Mouse (Mus musculus): Measurements from ENCODE around the gene Atp5mpl. TPM values are rescaled to one million over a fixed set of nuclear protein-coding genes. Genes with fewer than 3 reads are reported as not detected.

Gene Atp5mpl
- polyA plus RNA-seq, 1 experiment = 645 TPM

GRCm38 (mm10) chr12:111981831-111982230 is 15.1 kb upstream of the Atp5mpl start:
- Histone ChIP-seq H3K4me3 (no peak overlapping the region), H3K79me2 (ENCODE audit: control insufficient read depth, insufficient read depth) (no peaks in the 10 kb centered on the region), H3K36me3 (ENCODE audit: control insufficient read depth, insufficient read depth) (no peaks in the 10 kb centered on the region), H3K4me2 (ENCODE audit: low read depth) (no peak overlapping the region), H3ac (ENCODE audit: control insufficient read depth, insufficient read length) (no peak overlapping the region), H3K27me3 (ENCODE audit: control insufficient read depth, insufficient read depth, insufficient read length) (no peaks in the 10 kb centered on the region)
- TF ChIP-seq MYOG (IDR thresholded peaks at IDR 0.05; ENCODE audit: control insufficient read depth in 1 of 3, insufficient read depth in 1 of 3, insufficient read length in 2 of 3, low read depth in 2 of 3) = no peak
- TF ChIP-seq POLR2A (IDR thresholded peaks at IDR 0.05; ENCODE audit: insufficient read length, low read depth) = no peak
- TF ChIP-seq REST (IDR thresholded peaks at IDR 0.05; ENCODE audit: insufficient read depth, insufficient read length) = no peak
- no peak for TF ChIP-seq POLR2AphosphoS2 (IDR thresholded peaks at IDR 0.05; ENCODE audit: insufficient read length, low read depth)
- TF ChIP-seq CEBPB (IDR thresholded peaks at IDR 0.05; ENCODE audit: insufficient read depth, poor library complexity, severe bottlenecking) = no peak
- no peak for TF ChIP-seq MAX (IDR thresholded peaks at IDR 0.05; ENCODE audit: low read depth)
- TF ChIP-seq SRF (IDR thresholded peaks at IDR 0.05; ENCODE audit: control insufficient read depth, insufficient read length, low read depth) = no peak
- no peak for TF ChIP-seq USF1 (IDR thresholded peaks at IDR 0.05; ENCODE audit: low read depth)
- no peak for TF ChIP-seq E2F4 (IDR thresholded peaks at IDR 0.05; ENCODE audit: insufficient read depth)
- TF ChIP-seq MYOD1 (IDR thresholded peaks at IDR 0.05; ENCODE audit: control insufficient read depth in 1 of 3, insufficient read length in 2 of 3, low read depth in 2 of 3) = no peak

- no peaks in the 10 kb centered on the region for H3K79me2 ChIP-seq (ENCODE audit: control insufficient read depth, insufficient read depth)
- H3K27me3 ChIP-seq (ENCODE audit: control insufficient read depth, insufficient read depth, insufficient read length) = no peaks in the 10 kb centered on the region
- H3ac ChIP-seq (ENCODE audit: control insufficient read depth, insufficient read length) = no peak within 1 kb of the TSS
- no peak for TF ChIP-seq E2F4 (IDR thresholded peaks at IDR 0.05; ENCODE audit: insufficient read depth)
- no peak for TF ChIP-seq MAX (IDR thresholded peaks at IDR 0.05; ENCODE audit: low read depth)
- TF ChIP-seq POLR2AphosphoS2 (IDR thresholded peaks at IDR 0.05; ENCODE audit: insufficient read length, low read depth) = no peak
- no peak for TF ChIP-seq TCF3 (IDR thresholded peaks at IDR 0.05; ENCODE audit: insufficient read length, low read depth)
- no peak for TF ChIP-seq MYOG (IDR thresholded peaks at IDR 0.05; ENCODE audit: control insufficient read depth in 1 of 3, insufficient read depth in 1 of 3, insufficient read length in 2 of 3, low read depth in 2 of 3)
- H3K36me3 ChIP-seq (ENCODE audit: control insufficient read depth, insufficient read depth) = no peaks in the 10 kb centered on the region
- no peak within 1 kb of the TSS for H3K4me3 ChIP-seq
- no peak within 1 kb of the TSS for H3K4me2 ChIP-seq (ENCODE audit: low read depth)
These were observed 14.2 kb upstream of the Atp5mpl start, which contains the start of gene Rd3l for GRCm38 (mm10) chr12:111980887-111981367. TSS of gene Rd3l (minus strand) at chr12:111981317.

GRCm38 (mm10) chr12:111978274-111978673 is 11.5 kb upstream of the Atp5mpl start:
- no peaks in the 10 kb centered on the region for H3K79me2 ChIP-seq (ENCODE audit: control insufficient read depth, insufficient read depth)
- H3ac ChIP-seq (ENCODE audit: control insufficient read depth, insufficient read length) = no peak overlapping the region
- H3K27me3 ChIP-seq (ENCODE audit: control insufficient read depth, insufficient read depth, insufficient read length) = no peaks in the 10 kb centered on the region
- no peak overlapping the region for H3K4me2 ChIP-seq (ENCODE audit: low read depth)
- no peak overlapping the region for H3K4me3 ChIP-seq
- H3K36me3 ChIP-seq (ENCODE audit: control insufficient read depth, insufficient read depth) = no peaks in the 10 kb centered on the region
- TF ChIP-seq CEBPB (IDR thresholded peaks at IDR 0.05; ENCODE audit: insufficient read depth, poor library complexity, severe bottlenecking) = no peak
- TF ChIP-seq POLR2AphosphoS2 (IDR thresholded peaks at IDR 0.05; ENCODE audit: insufficient read length, low read depth) = no peak
- no peak for TF ChIP-seq MAX (IDR thresholded peaks at IDR 0.05; ENCODE audit: low read depth)
- no peak for TF ChIP-seq USF1 (IDR thresholded peaks at IDR 0.05; ENCODE audit: low read depth)
- no peak for TF ChIP-seq SRF (IDR thresholded peaks at IDR 0.05; ENCODE audit: control insufficient read depth, insufficient read length, low read depth)
- TF ChIP-seq TCF3 (IDR thresholded peaks at IDR 0.05; ENCODE audit: insufficient read length, low read depth) = no peak
- no peak for TF ChIP-seq POLR2A (IDR thresholded peaks at IDR 0.05; ENCODE audit: insufficient read length, low read depth)
- TF ChIP-seq REST (IDR thresholded peaks at IDR 0.05; ENCODE audit: insufficient read depth, insufficient read length) = no peak
- TF ChIP-seq MYOD1 (IDR thresholded peaks at IDR 0.05; ENCODE audit: control insufficient read depth in 1 of 3, insufficient read length in 2 of 3, low read depth in 2 of 3) = no peak
- no peak for TF ChIP-seq MYOG (IDR thresholded peaks at IDR 0.05; ENCODE audit: control insufficient read depth in 1 of 3, insufficient read depth in 1 of 3, insufficient read length in 2 of 3, low read depth in 2 of 3)
- TF ChIP-seq TCF12 (IDR thresholded peaks at IDR 0.05; ENCODE audit: insufficient read depth, poor library complexity, severe bottlenecking) = no peak
- no peak for TF ChIP-seq E2F4 (IDR thresholded peaks at IDR 0.05; ENCODE audit: insufficient read depth)

- no peaks in the 10 kb centered on the region for H3K27me3 ChIP-seq (ENCODE audit: control insufficient read depth, insufficient read depth, insufficient read length)
- no peak overlapping the region for H3K4me2 ChIP-seq (ENCODE audit: low read depth)
- H3K4me3 ChIP-seq = no peak overlapping the region
- no peak overlapping the region for H3ac ChIP-seq (ENCODE audit: control insufficient read depth, insufficient read length)
- no peaks in the 10 kb centered on the region for H3K79me2 ChIP-seq (ENCODE audit: control insufficient read depth, insufficient read depth)
- no peak for TF ChIP-seq MYOD1 (IDR thresholded peaks at IDR 0.05; ENCODE audit: control insufficient read depth in 1 of 3, insufficient read length in 2 of 3, low read depth in 2 of 3)
- TF ChIP-seq MYOG (IDR thresholded peaks at IDR 0.05; ENCODE audit: control insufficient read depth in 1 of 3, insufficient read depth in 1 of 3, insufficient read length in 2 of 3, low read depth in 2 of 3) = no peak
- no peak for TF ChIP-seq CEBPB (IDR thresholded peaks at IDR 0.05; ENCODE audit: insufficient read depth, poor library complexity, severe bottlenecking)
- TF ChIP-seq E2F4 (IDR thresholded peaks at IDR 0.05; ENCODE audit: insufficient read depth) = no peak
- H3K36me3 ChIP-seq (ENCODE audit: control insufficient read depth, insufficient read depth) = no peaks in the 10 kb centered on the region
These were observed 10.4 kb upstream of the Atp5mpl start for GRCm38 (mm10) chr12:111977138-111977537.

- Histone ChIP-seq H3K4me3 (no peak overlapping the region), H3K27me3 (ENCODE audit: control insufficient read depth, insufficient read depth, insufficient read length) (no peaks in the 10 kb centered on the region), H3ac (ENCODE audit: control insufficient read depth, insufficient read length) (no peak overlapping the region), H3K79me2 (ENCODE audit: control insufficient read depth, insufficient read depth) (no peaks in the 10 kb centered on the region), H3K4me2 (ENCODE audit: low read depth) (no peak overlapping the region), H3K36me3 (ENCODE audit: control insufficient read depth, insufficient read depth) (no peaks in the 10 kb centered on the region)
- TF ChIP-seq POLR2A (IDR thresholded peaks at IDR 0.05; ENCODE audit: insufficient read length, low read depth) (no peak), TCF12 (IDR thresholded peaks at IDR 0.05; ENCODE audit: insufficient read depth, poor library complexity, severe bottlenecking) (no peak), MAX (IDR thresholded peaks at IDR 0.05; ENCODE audit: low read depth) (no peak), TCF3 (IDR thresholded peaks at IDR 0.05; ENCODE audit: insufficient read length, low read depth) (no peak), CEBPB (IDR thresholded peaks at IDR 0.05; ENCODE audit: insufficient read depth, poor library complexity, severe bottlenecking) (no peak), MYOG (IDR thresholded peaks at IDR 0.05; ENCODE audit: control insufficient read depth in 1 of 3, insufficient read depth in 1 of 3, insufficient read length in 2 of 3, low read depth in 2 of 3) (no peak), E2F4 (IDR thresholded peaks at IDR 0.05; ENCODE audit: insufficient read depth) (no peak), USF1 (IDR thresholded peaks at IDR 0.05; ENCODE audit: low read depth) (no peak), REST (IDR thresholded peaks at IDR 0.05; ENCODE audit: insufficient read depth, insufficient read length) (no peak), MYOD1 (IDR thresholded peaks at IDR 0.05; ENCODE audit: control insufficient read depth in 1 of 3, insufficient read length in 2 of 3, low read depth in 2 of 3) (no peak), POLR2AphosphoS2 (IDR thresholded peaks at IDR 0.05; ENCODE audit: insufficient read length, low read depth) (no peak), SRF (IDR thresholded peaks at IDR 0.05; ENCODE audit: control insufficient read depth, insufficient read length, low read depth) (no peak)
These were observed 7.8 kb upstream of the Atp5mpl start for GRCm38 (mm10) chr12:111974578-111974977.
